Mouse (Mus musculus) gastrocnemius, adult 18-20 months (tissue): ENCODE measurements around the gene Slc15a4. TPM values are rescaled to one million over a fixed set of nuclear protein-coding genes. Genes with fewer than 3 reads are reported as not detected.
A peak's percentile ranks its signal among the peaks of the same experiment; 100 is the strongest.

Experiments
- DNase-seq: peaks from one replicate; pipeline ENCODE4 v3.0.0; 2021; ENCODE audit warnings: low spot score
- total RNA-seq, 2 experiments: library from RNA; stranded (reverse); gene quantifications; 2 replicates each; pipeline ENCODE4 v1.2.3; 2021

The Slc15a4 gene
- total RNA-seq, 2 experiments from 2014 or later = 19.2 to 22.4 TPM

DNA sequence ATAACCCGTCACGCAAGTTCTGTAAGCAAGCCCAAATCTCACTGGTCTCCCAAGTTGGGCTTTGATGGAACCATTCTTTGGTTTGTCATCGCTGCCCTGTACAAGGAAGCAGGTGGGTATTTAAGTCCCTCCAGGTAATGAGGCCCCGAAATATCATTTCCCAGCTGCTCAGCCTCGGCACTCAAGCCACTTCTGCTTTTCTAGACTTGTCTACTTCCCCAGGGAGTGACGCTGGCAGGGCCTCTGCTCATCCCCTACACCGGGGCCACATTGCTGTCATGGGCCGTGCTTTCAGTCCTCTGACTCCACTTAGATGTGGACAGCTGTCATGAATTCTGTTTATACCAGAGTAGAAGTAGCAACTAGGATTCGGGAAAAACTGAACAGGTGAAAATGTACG is 11.6 kb downstream of the Slc15a4 start:
- DNase-seq = no peak

DNA sequence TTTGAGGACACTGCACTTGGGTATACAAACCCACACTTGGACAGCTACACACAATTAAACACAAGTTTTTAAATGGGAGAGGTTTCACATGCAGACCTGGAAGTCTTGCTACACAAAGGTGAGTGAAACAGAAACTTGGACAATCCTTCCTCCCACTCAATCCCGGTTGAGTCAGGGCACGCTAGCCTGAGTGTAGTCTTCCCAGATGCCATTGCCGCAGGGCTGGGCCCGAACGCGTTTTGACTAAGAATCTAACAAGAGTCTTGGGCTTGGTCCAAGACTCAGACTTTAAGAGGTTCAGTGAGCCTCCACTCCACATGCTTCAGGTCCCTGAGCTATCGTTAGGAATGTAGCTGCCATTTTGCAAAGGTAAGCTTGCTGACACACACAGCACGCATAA is 12.3 kb downstream of the Slc15a4 start:
- DNase-seq = no peak

DNA sequence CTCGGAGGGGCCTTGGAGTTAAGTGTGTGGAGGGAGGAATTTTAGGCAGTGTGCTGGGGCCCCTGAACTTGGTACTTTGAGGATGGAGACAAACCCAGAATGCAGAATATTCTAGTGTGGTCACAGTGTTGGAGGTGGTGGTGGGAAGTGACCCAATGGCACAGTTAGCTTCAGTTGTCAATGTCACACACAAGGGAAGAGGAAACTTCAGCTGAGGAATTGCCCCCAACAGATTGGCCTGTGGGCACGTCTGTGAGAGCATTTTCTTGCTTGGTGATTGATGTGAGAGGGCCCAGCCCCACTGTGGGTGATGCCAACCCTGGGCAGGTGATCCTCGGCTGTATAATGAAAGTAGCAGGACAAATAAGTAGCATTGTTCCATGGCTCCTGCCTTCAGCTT is 13.9 kb downstream of the Slc15a4 start:
- DNase-seq = no peak

DNA sequence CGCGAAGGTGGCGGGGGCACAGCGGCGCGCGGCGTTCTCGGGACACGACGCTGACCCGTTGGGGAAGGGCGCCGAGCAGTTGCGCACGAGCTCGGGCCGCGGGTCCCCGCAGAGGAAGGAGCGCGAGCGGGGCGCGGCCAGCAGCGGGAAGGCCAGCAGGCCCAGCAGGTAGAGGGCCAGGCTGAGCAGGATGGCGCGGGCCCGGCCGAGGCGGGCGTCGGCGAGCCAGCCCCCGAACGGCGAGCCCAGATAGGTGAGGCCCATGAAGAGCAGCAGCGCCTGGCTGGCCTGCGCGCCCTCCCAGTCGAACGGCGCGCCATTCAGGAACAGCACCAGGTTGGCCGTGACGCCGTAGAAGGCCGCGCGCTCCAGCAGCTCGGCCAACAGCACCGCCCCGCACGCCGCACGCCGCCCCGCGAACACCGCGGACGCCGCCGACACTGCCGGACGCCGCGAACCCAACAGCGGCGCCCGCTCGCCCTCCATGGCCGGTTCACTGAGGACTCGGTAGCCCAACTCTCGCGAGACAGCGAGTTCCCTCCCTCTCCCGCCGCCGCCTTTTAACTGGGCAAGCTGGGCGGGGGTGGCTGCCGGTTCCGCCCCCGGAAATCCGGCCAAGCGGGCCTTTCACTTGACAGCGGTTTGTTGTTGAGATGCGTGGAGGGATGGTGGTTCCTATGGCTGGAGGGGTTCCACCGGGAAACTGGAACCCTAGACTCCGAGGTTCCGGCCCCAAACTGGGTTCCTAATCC is 15.6 kb downstream of the Slc15a4 start:
- peak; percentile 99 for DNase-seq

DNA sequence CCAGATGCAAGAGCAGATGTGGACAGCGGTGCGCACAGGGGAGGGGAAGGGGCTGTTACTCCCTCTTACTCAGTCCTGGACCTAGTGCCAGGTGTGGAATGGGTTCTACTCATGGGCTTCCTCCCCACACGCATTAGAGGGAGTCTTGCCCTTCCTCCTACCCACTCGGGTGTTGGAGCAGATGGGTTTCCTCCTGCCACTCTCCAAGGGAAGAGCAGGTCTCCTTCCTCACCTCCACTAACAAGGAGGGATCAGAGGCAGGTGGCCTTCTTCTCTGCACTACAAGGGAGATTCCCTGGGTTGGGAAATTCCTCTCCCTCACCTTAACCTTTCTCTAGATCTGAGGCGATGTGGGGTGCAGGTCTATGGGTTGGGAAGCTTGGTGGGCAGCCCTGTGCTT is 16.5 kb downstream of the Slc15a4 start:
- DNase-seq = no peak

DNA sequence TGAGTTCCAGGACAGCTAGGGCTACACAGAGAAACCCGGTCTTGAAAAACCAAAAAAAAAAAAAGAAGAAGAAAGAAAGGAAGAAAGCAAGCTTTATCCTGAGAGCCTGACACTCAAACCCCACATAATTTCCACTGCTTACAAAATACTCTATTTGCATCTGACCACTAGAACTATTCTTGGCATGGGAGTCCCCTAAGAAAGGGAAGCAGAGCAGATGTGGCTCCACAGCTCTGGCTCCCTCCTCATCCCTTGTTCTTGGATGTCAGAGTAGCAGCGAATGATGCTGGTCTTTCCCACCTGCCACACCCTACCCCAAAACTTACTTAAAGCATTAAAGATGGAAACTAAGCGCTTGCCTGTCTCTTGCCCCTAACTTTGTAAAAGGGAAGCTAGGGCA is 17.2 kb downstream of the Slc15a4 start:
- DNase-seq = no peak

DNA sequence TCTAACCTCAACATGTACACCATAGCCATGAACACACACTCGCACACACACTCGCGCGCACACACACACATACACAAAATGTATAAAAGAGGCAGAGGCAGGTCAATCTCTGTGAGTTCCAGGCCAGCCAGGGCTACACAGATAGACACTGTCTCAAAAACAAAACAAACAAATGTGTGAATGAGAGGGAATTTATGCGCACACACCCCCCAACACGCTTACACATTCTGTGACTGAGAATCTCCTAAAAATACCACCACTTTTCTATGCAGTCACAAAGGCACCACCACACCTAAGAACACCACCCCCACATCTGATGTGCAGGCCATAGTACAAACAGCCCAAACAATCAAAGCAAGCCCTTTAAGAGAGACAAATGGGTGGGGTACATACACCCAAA is 20.3 kb downstream of the Slc15a4 start:
- DNase-seq = no peak

DNA sequence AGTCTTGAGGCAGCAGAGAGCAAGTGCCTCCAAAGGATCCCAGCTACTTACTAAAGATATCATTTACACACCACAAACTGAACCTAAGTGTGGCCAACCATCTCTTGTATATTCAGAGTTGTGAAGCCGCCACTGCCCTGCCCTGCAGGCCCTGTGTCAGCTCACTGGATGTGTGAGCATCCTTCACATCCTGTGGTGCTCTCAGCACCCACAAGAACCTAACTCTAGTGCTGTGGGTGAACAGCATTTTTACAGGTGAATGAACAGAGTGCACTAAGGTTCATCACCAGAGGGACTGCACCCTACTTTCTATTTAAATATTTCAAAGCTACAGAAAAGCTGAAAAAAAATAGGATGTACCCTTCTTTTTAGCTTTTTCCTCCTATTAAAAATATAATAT is 20.8 kb downstream of the Slc15a4 start:
- DNase-seq = no peak

DNA sequence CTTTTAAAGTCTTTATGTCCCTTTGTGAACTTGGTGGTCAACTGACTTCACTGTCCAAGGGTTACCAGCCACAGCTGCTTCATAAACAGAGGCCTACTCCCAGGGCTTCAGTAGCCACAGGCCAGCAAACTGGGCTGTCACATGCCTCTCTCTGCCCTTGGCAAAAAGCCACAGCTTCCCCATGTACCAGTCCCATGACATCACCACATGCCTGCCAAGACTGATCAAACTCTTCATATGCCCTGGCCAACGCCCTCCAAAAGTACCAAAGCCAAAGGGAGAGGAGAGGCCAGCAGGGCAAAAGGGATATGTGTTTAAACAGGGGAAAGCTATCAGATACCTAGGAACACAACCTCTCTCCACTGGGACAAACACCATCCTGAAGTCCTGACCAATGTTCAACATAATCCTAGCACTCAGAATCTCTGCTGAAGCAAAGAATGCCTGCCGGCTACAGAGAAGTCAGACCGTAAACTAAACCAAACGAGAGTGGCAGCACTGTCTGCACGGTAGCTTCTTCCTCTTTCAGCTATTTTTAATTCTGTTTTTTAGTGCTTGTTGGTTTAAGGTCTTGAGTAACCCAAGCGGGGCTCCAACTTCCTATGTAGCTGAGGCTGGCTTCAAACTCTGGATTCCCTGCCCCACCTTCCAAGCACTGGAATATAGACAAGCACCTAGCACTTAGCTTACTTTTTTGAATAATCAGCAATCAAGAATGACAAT is 21.7 kb downstream of the Slc15a4 start:
- DNase-seq = peak; percentile 84

DNA sequence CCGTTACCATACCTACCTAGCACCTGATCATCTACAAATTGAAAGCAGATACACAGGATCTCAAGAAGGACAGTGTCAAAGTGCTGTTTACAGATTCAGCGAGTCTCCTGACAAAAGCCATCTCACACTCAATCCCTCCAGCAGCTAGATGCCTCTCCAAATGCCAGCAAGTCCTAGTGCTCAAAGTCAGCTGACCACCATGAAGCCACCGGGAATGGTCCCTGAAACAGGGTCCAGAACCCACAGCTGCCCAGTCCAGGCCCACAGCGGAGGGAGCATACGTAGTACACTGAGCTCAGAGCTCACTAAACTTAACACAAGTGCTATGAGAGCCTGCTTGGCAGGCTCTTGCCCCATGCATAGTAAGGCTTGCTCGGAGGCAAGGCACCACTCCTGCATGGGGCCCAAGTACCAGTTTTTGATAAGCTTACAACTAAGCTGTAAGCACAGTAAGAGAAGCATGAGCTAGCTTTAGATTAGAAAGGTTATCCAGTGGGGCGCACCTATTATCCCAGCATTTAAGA is 23.4 kb downstream of the Slc15a4 start:
- no peak for DNase-seq

DNA sequence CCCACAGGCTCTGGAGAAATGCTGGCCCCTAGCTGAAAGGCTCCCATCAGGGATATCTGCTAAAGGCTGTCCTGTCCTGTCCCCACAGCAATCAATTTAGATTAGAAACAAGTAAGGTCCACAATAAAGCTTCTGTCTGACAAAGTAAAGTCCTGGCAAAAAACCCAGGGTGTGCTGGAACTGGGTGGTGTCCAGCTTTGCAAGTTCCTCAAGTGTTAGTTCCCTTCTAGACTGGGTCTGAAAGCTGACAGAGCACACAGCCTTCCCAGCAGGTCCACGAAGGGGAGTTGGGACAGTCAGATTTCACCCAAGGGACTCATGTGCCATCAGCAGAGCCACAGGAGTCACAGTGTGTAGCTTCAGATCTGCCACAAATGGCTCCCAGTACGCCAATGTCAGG is 25.2 kb downstream of the Slc15a4 start:
- no peak for DNase-seq

DNA sequence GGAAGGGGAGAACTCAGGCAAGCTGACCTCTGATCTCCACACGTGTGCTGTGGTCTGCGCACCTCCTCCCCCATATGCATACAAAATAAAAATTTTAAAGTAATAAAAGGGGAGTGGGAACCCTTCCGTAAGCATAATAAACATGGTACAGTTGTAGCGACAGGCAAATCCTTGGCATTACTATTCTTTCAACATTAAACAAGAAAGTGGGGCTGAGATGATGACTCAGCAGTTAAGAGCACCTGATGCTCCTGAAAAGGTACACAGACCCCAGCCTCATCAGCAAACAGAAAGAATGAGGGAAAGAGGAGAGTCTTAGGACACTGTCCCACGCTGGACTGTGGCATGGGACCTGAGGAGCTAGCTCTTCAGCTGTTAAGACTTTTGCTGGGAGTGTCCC is 29.7 kb downstream of the Slc15a4 start:
- no peak for DNase-seq

DNA sequence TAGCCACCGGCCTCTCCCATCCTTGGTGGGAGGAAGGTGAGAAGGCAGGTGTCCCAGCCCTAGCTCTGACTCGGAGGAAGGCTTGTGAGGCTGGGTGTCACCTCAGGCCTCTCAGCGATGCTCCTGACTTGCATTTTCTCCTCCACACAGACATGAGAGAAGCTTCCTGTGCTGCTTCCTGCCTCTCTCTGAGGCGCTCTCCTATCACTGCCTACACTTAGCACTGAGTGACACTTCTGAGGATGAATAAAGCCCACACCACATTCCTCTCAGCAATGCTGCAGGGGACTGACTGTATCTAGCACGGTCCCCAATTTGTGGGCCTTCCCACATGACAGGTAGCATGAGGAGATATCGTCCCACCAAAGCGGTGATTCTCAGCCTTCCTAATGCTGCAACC is 35.8 kb downstream of the Slc15a4 start:
- no peak for DNase-seq

DNA sequence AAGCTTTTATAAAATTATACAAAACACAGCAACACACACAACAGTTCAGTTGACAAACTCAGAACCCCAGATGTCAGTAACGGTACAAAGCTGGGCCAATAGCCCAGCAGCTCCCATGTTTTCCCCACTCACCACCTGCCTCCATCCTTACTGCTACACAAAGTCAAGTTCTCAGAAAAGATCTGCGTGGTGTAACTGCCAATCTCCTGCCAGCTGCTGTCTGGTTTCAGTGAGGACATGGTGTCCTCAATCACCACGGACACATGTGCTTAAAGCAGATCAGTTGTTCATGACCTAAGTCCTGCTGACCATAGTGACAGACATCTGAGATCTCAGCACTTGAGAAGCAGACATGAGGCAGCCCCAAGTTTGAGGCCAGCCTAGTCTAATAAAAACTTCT is 37.0 kb downstream of the Slc15a4 start:
- peak; percentile 54 for DNase-seq

DNA sequence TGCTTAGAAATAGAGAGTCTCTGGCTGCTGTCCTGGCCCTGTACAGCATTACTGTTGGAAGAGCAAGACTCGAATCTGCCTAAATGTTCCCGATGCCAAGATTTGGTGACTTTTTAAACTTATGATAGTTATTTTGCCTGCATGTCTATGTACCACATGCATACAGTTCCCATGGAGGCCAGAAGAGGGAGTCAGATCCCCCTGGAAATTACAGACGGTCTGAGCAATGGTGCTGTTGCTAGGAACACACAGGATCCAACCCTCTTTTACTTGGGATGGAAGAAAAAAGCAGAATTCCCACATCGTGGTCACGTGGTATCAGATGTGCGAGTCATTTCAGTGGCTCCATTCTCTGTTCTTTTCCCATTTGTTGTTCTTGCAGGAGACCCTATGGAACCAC is 39.8 kb downstream of the Slc15a4 start:
- no peak for DNase-seq

DNA sequence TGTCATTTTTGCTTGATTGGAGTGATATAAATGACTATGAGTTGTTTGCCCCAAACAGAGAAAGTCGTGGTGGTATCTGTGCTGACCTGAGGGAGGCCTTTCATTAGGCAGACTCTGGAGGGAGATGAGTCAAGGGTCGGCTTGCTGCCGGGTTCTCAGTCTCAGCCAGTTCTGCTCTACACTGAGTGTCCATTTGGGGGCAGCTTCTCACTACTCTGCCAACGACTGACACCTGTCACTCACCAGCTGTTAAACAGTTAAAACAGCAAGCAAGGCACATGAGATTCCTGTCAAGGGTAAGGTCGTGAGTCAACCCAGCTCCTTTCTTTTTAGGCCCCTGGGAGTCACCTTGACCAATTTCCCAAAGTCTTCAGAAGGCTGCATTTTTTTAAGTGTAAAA is 40.3 kb downstream of the Slc15a4 start:
- DNase-seq = no peak

DNA sequence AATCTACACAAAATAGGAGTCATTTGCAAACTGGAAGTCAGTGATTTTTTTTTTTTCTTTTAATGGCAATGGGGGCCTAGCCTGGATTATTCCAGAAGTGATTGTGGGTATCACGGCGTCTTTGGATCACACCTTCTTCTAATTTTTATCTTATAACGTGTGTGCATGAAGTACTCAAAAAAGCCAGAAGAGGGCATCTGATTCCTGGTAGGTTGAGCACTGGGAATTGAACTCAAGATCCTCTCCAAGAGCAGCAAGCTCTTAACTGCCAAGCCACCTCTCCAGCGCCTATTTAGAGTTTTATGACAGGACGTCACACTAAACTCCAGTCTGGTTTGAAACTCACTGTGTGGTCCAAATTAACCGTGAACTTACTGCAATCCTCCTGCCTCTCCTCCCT is 44.8 kb downstream of the Slc15a4 start:
- no peak for DNase-seq

DNA sequence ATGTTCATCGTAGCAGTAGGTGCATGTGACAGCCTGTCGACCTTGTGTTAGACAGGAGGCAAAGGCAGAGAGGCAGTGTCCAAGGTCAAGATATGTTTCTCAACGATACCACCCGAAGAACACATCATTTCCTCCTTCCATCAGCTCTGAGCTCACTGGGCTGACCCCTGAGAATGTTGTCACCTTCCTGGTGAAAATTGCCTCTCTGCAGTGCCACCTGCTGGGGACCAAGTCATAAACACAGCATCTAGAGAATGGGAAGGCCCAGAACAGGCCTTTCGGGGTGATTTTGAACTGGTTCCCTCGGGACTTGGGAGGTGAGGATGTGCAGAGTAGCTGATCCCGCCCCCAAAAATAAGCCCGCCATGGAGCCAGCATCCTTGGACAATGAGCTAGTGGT is 49.0 kb downstream of the Slc15a4 start:
- no peak for DNase-seq

DNA sequence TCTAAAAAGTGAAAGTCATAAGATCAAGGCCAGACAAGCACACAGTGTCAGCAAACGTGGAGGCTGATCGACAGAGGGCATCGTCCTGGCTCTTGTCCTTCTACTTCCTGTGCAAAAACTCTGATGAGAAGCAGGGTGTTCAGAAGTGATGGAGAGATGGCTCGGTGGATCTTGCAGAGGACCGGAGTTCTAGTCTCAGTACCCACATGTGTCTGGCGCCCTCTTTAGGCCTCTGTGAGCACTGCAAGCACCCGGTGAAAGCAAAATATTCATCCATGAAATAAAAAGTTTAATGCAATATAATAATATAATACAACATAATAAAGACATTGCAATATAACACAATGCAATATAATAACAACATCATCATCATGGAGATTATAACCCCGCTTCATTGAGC is 55.3 kb downstream of the Slc15a4 start:
- DNase-seq = no peak

DNA sequence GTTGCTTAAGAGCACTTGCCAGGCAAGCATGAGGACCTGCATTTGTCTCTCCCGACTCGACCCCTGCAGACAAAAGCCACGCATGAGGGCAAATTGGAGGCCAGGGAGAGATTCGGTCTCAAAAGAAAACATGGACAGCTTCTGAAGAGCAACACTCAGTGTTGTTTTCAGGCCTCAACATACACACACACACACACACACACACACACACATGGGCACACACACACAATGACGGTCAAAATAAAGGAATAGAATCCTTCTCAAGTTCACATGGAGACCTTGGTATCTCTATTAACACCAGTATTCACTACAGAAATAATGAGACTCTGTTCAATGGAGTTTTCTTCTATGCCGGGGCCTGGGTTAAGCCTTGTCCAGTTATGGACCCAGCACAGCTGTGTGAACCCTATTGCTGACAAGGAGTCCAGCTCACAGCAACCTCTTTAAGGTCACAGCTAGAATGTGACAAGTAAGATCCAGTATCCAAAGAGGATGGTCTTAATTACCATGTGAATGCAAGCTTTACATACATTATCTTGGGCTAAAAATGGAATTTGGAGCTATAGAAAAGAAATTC is 65.4 kb downstream of the Slc15a4 start:
- no peak for DNase-seq

DNA sequence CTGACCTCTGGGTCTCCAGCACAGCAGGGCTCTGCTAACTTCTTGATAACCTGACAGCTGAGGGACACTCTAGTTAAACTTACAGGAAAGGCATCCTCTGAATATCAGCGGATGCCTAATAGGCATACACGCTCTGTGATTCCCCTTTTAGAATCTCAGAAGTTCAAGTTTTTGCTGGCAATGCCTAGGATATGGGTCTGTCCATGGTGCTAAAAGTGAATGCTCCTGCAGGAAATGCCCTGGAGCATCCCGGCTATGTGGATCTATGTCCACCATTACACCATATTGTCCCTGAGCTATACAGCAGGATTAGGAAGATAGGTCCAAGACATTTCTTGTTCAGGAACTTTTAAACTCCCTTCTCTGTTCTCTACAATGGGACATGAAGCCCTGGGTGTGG is 71.6 kb downstream of the Slc15a4 start:
- DNase-seq = no peak

DNA sequence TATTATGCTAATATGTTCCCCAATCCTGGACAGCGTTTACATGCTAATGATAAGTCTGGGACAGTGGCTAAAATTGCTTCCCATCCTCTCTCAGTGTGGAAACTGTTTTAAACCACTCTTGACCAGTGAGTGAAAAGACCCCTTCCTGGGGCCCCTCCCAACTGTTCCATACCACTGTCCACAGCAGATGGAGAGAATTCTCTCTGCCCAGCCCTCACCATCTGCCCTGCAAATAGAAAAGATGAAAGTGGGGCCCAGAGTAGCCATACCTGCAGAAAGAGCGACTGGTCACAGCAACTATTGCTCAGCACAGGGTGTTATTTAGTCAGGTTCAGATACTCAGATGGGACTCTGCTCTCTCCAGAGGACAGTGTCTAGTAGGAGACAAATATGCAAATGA is 84.6 kb downstream of the Slc15a4 start:
- DNase-seq = no peak

DNA sequence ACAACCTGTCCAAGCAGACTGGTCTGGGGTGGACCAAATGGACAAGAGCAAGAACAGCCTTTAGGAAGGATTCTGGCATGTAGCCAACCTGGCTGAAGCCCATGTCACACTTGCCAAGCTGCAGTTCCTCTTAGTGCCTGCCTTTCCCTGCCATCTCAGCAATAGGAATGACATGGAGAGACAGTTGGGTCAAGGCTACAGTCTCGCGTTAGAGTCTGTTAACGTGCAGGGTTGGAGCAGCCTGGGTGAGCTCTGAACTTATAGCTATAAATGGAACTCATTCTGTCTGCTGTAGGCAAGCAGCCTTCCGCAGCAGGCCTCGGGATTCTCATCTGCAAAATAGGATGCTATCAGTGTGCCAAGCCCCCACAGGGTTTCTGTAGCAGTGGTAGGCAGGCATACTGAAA is 86.1 kb downstream of the Slc15a4 start:
- no peak for DNase-seq
